Mouse (Mus musculus): ENCODE results near the gene Cyp2w1. TPM values are rescaled to one million over a fixed set of nuclear protein-coding genes. Genes with fewer than 3 reads are reported as not detected.

Cyp2w1 gene
- polyA plus RNA-seq (2012; rRNA removed) = 0.05 and 0.24 TPM in 2 replicates

DNA sequence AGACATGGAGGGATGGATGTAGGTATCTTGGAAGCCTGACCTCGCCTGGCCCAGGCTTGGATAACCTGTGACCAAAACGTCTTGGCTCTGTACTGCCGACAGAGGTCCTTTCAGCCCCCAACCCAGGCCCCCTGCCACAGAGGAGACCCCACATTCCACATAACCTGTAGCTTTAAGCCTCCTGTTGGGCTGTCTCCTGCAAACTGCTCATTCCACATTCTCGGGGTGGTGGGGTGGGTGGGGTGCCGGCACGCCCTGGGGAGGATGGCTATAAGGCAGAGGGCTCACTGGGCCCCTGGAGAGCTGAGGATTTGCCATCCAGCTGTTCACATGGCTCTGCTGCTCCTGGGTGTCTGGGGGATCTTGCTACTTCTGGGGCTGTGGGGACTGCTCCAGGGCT, at the start of gene Cyp2w1:
Gene Cyp2w1 (plus strand): TSS at position 301 of the 400 bp plus-strand sequence.

DNA sequence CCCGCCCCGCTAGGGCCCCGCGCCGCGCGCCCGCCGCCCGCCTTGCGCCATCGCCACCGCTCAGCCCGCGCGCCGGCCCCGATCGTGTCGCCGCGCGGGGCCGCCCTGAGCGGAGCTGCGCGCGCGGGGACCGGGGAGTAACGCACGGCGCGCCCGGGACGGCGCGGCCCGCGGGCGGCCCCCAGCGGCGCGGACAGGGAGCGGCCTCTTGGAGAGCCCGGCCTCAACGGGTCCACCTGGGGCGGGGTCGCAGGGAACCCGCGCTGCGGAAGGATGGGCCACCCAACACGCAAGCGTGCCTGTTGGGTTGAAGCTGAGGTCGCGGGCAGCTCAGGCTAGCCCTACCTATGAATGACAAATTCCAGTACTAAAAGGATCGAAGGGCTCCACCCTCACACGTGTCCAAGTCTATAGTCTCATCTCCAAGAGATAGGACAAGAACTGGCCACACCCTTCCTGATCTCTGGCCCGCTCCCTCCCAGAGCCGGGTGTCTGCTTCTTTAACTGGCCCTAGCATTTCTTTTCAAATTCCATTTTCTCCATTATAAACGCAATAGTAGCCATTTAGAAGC, 26.9 kb upstream of the Cyp2w1 start, which contains the start of gene Adap1:
Gene Adap1 (minus strand): TSS at position 228 of the 572 bp plus-strand sequence.

DNA sequence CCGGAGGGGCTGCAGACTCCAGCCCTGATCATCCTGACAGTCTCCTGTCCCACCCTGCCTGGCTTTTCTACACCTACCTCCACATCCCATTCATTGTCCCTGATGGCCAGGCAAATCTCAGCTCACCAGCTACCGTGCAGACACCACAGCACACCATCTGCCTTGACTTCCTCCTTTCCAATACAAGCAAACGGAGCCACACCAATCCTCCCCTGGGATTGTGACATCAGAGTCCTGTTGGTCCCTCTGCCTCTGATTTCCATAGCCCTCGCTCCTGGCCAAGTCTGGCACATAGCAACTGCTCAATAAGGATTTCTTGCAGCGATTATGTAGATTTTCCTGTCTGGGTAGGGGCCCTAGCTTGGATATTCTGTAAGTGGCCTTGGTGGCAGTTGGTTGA, 1.3 kb upstream of the Cyp2w1 start, which contains the start of gene Cox19:
Gene Cox19 (minus strand): TSS at position 285 of the 400 bp plus-strand sequence.

DNA sequence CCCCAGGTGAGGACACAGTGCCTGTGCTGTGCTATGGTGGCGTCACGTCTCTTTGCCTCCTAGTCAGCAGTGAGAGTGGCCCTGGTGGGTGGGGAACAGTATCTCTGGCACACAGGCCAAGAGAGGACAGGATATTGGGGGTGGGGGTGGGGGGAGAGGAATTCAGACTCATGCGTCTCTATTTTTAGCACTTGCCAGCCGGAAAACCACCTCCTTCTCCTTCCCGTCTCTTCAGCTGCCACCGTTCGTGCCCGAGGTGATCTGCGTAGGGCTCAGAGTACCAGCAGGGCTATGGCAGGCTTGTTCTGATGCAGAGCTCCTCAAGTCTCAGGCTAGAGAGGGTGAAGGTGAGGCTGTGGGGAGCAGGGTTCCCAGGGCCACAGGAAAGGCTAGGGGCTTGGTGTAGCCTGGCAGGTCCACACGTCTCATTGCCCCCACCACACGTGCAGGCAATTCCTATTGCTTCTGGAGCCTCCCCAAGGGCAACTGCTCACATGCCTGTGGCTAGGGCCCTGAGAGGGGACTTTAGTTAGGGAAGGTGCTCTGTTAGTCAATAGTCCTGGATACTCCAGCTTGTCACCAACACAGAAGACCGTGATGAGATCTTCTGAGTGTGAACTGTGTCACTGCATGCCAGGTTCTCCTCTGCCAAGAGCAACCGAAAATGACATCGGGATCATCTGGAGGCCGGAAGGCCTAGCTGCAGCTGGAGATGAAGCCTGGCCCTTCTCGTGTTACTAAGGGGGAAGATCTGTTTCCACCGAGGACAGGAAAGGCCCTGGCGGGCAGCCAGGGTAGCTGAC, 25.3 kb downstream of the Cyp2w1 start, which contains the start of gene Gpr146:
Gene Gpr146 (plus strand): TSS at position 230 of the 803 bp plus-strand sequence.

DNA sequence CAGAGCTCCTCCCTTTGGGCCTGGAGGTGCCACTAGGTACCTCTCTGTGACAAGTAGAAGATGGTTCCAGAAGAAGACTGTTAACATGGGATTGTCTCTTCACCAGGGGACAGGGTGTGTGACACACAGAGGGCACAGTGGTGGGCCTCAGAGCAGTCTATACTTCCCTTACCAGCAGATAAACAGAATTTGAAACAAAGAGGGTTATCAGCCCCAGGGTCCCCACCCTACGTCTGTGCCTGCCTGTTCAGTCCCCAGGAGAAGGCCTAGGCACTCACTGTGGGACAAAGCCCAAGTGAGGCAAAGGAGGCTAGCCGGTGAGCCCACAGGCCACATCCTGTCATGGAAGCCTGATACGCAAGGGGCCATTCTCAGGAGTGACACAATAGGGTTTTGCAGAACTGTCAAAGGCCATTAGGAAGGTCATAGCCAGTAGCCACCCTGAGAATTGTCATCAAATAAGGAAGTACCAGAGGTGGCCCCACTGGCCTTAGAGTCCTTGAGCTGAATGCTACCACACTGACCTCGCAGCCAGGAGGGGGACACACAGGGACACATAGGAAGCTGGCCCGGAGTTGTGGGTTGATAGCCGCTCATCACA, 52.5 kb downstream of the Cyp2w1 start, which contains the start of gene C130050O18Rik:
Gene C130050O18Rik (plus strand): TSS at position 480 of the 601 bp plus-strand sequence.

Other genes with a start within 250 kb of the Cyp2w1 start
- 21.4 and 22.8 TPM in 2 replicates for gene Prkar1b, start 202.6 kb upstream of the Cyp2w1 start, polyA plus RNA-seq (2012; rRNA removed)
- gene Dnaaf5, start 202.4 kb upstream of the Cyp2w1 start, polyA plus RNA-seq (2012; rRNA removed) = 14.2 and 14.7 TPM in 2 replicates
- 60.9 and 61.1 TPM in 2 replicates for gene Sun1, start 152.0 kb upstream of the Cyp2w1 start, polyA plus RNA-seq (2012; rRNA removed)
- gene Get4, start 100.3 kb upstream of the Cyp2w1 start, polyA plus RNA-seq (2012; rRNA removed) = 109 and 113 TPM in 2 replicates
- 2.2 and 3.6 TPM in 2 replicates for gene Adap1, start 27.0 kb upstream of the Cyp2w1 start, polyA plus RNA-seq (2012; rRNA removed)
- 100 and 138 TPM in 2 replicates for gene Cox19, start 1.2 kb upstream of the Cyp2w1 start, polyA plus RNA-seq (2012; rRNA removed)
- gene Gpr146, start 25.1 kb downstream of the Cyp2w1 start, polyA plus RNA-seq (2012; rRNA removed) = 2.0 and 2.7 TPM in 2 replicates
- gene C130050O18Rik, start 52.7 kb downstream of the Cyp2w1 start, polyA plus RNA-seq (2012; rRNA removed) = 0.13 and 0.30 TPM in 2 replicates
- gene Gper1, start 70.5 kb downstream of the Cyp2w1 start, polyA plus RNA-seq (2012; rRNA removed) = 0.66 and 0.89 TPM in 2 replicates
- 24.5 and 63.5 TPM in 2 replicates for gene 3110082I17Rik, start 107.9 kb downstream of the Cyp2w1 start, polyA plus RNA-seq (2012; rRNA removed)
- gene Zfand2a, start 131.9 kb downstream of the Cyp2w1 start, polyA plus RNA-seq (2012; rRNA removed) = 10.7 and 16.4 TPM in 2 replicates
- 30.3 and 57.8 TPM in 2 replicates for gene Uncx, start 190.9 kb downstream of the Cyp2w1 start, polyA plus RNA-seq (2012; rRNA removed)